Mouse (Mus musculus): ENCODE results near the gene Irx4. TPM values are rescaled to one million over a fixed set of nuclear protein-coding genes. Genes with fewer than 3 reads are reported as not detected.

The Irx4 gene
- total RNA-seq, 2 experiments from 2014 or later = 19.8 to 28.7 TPM

Other genes with a start within 250 kb of the Irx4 start
- 10 to 100 TPM; 57.0 to 61.7 TPM for gene Mrpl36, start 68.0 kb downstream of the Irx4 start, total RNA-seq (2021)
- gene Ndufs6, start 68.1 kb downstream of the Irx4 start, total RNA-seq (2021) = 1,000 to 10,000 TPM; 1,249 to 1,336 TPM
- 10 to 100 TPM in 1 of 2 experiments, 1 to 10 TPM in 1; 9.0 to 10.8 TPM for gene Lpcat1, start 206.7 kb downstream of the Irx4 start, total RNA-seq (2021)